Mouse (Mus musculus): ENCODE measurements around the gene Nhlrc1.

- TF ChIP-seq POLR2A (IDR thresholded peaks at IDR 0.05; ENCODE audit: low read depth, low read length) (no peak), CTCF (IDR thresholded peaks at IDR 0.05; ENCODE audit: borderline replicate concordance, insufficient read depth, low read length) (no peak)
Observed at GRCm38 (mm10) chr13:46987941-46988340, 26.7 kb downstream of the Nhlrc1 start.
